Mouse (Mus musculus) forebrain, embryonic 16.5 days (tissue): Measurements from ENCODE around the gene Syne1. TPM values are rescaled to one million over a fixed set of nuclear protein-coding genes. Genes with fewer than 3 reads are reported as not detected.
A peak's percentile ranks its signal among the peaks of the same experiment; 100 is the strongest.

Experiments used
- ATAC-seq: fragments of 200-750 bp; cut with Nextera tagmentation; 2 replicates; pipeline ENCODE4 v1.8.0; 2017; ENCODE audit warnings: mild to moderate bottlenecking, moderate library complexity
- H3K27ac ChIP-seq: fragments of 300-500 bp; sonication (generic); 2 replicates; pipeline ENCODE4 v1.5.1; 2014; ENCODE audit warnings: low read length, control low read depth
- H3K27me3 ChIP-seq: fragments of 300-500 bp; sonication (generic); replicated peaks from 2 replicates; pipeline ENCODE4 v1.6.1; 2014; ENCODE audit warnings: low read length; ENCODE audit not compliant: control insufficient read depth, insufficient read depth
- H3K36me3 ChIP-seq: fragments of 300-500 bp; sonication (generic); 2 replicates; pipeline ENCODE4 v1.6.1; 2014; ENCODE audit not compliant: control insufficient read depth, insufficient read depth
- H3K4me1 ChIP-seq: fragments of 300-500 bp; sonication (generic); replicated peaks from 2 replicates; pipeline ENCODE4 v1.6.1; 2014; ENCODE audit warnings: low read length; ENCODE audit not compliant: control insufficient read depth, insufficient read depth
- H3K4me2 ChIP-seq: fragments of 300-500 bp; sonication (generic); 2 replicates; pipeline ENCODE4 v1.6.1; 2014; ENCODE audit warnings: mild to moderate bottlenecking, low read length, control low read depth
- H3K4me3 ChIP-seq: fragments of 300-500 bp; sonication (generic); replicated peaks from 2 replicates; pipeline ENCODE4 v1.5.1; 2014; ENCODE audit warnings: mild to moderate bottlenecking, low read length, control low read depth
- H3K9ac ChIP-seq: fragments of 300-500 bp; sonication (generic); replicated peaks from 2 replicates; pipeline ENCODE4 v1.6.1; 2014; ENCODE audit warnings: low read depth, low read length, control low read depth
- H3K9me3 ChIP-seq: fragments of 300-500 bp; sonication (generic); 2 replicates; pipeline ENCODE4 v1.6.1; 2016; ENCODE audit warnings: low read length; ENCODE audit not compliant: control insufficient read depth
- WGBS: fragments of 180-500 bp; shearing (Covaris S2); extraction: QIAGEN DNeasy Blood & Tissue Kit; methylation state at CpG from one replicate; pipeline ENCODE4 v1.1.7; 2014; 5-methylcytosine and 5-hydroxymethylcytosine counted together
- polyA plus RNA-seq: library from polyadenylated mRNA; unstranded; fragments of >200 nt; fragmentation: Nextera tagmentation; extraction: Ambion mirVana; gene quantifications from 2 replicates; pipeline ENCODE4 v1.2.1, GENCODE M21; 2015

The Syne1 gene
- polyA plus RNA-seq, 1 experiment from 2014 or later, result 7.5 TPM

- 84% methylated on average over 10 of the region's 10 CpGs for WGBS
- no peak for ATAC-seq
- Histone ChIP-seq H3K4me1 (no peaks in the 10 kb centered on the region), H3K9me3 (no peaks in the 10 kb centered on the region), H3K9ac (no peak overlapping the region), H3K36me3 (no peaks in the 10 kb centered on the region), H3K4me3 (no peak overlapping the region), H3K27me3 (no peaks in the 10 kb centered on the region), H3K4me2 (no peak overlapping the region), H3K27ac (no peak overlapping the region)
Measured at GRCm38 (mm10) chr10:5264418-5264817, 286.9 kb downstream of the Syne1 start.

GRCm38 (mm10) chr10:5262636-5263035, 288.6 kb downstream of the Syne1 start:
- ATAC-seq, result no peak
- H3K4me3 ChIP-seq, result no peak overlapping the region

DNA sequence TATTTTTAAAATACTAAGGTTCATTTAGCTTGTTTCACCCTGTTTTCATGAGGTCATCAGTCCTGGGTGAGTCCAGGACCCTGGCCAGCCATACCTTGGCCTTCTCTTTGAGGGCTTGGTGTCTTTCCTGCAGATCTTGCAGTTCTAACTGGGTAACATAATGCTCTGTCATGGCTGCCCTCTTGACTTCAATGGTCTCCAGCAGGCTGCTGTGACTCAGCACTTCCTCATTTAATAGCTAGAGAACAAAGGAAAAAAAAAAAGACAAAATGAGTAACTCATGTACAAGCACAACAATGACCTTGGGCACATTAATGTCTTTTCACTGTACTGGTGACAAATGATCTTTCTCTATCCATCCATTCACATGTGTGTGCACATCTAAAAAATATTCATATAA, 294.6 kb downstream of the Syne1 start:
- H3K4me3 ChIP-seq, result no peak overlapping the region
- H3K4me1 ChIP-seq, result no peaks in the 10 kb centered on the region
- ATAC-seq, result no peak
- H3K4me2 ChIP-seq, result no peak overlapping the region
- no peak overlapping the region for H3K9ac ChIP-seq
- no peaks in the 10 kb centered on the region for H3K27me3 ChIP-seq
- no peaks in the 10 kb centered on the region for H3K9me3 ChIP-seq
- no peaks in the 10 kb centered on the region for H3K36me3 ChIP-seq
- no peak overlapping the region for H3K27ac ChIP-seq

More at GRCm38 (mm10) chr10:5262636-5263035, 288.6 kb downstream of the Syne1 start:
- H3K36me3 ChIP-seq, result no peaks in the 10 kb centered on the region
- H3K4me2 ChIP-seq, result no peak overlapping the region
- 77% methylated on average over 8 of the region's 8 CpGs for WGBS
- no peaks in the 10 kb centered on the region for H3K4me1 ChIP-seq
- no peaks in the 10 kb centered on the region for H3K9me3 ChIP-seq
- no peaks in the 10 kb centered on the region for H3K27me3 ChIP-seq
- no peak overlapping the region for H3K27ac ChIP-seq
- H3K9ac ChIP-seq, result no peak overlapping the region

DNA sequence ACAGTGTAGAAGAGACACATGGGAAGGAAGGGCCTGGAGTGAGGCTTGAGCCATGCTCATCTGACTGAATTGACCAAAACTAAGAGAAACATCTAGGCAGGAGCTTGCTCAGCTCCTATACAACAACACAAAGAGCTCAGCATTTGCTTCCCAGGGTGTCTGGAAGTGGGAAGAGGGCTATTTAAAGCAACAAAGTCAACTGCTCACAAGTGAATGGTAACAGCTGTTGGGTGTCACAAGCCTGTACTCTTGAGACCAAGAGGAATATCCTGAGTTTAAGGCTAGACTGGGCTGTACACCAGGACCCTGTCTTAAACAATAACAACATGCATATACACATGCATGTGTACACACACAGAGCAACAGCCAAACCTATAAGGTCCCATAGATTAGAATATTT, 297.5 kb downstream of the Syne1 start:
- H3K27me3 ChIP-seq, result no peaks in the 10 kb centered on the region
- no peak overlapping the region for H3K27ac ChIP-seq
- no peaks in the 10 kb centered on the region for H3K4me1 ChIP-seq
- H3K4me3 ChIP-seq, result no peak overlapping the region
- no peaks in the 10 kb centered on the region for H3K36me3 ChIP-seq
- H3K9me3 ChIP-seq, result no peaks in the 10 kb centered on the region
- no peak overlapping the region for H3K4me2 ChIP-seq
- H3K9ac ChIP-seq, result no peak overlapping the region
- ATAC-seq, result no peak

- H3K4me3 ChIP-seq, result no peak overlapping the region
- H3K9ac ChIP-seq, result no peak overlapping the region
- no peaks in the 10 kb centered on the region for H3K27me3 ChIP-seq
- H3K4me2 ChIP-seq, result no peak overlapping the region
- no peak for ATAC-seq
- H3K4me1 ChIP-seq, result no peaks in the 10 kb centered on the region
- 74% methylated on average over 10 of the region's 10 CpGs for WGBS
- H3K9me3 ChIP-seq, result no peaks in the 10 kb centered on the region
- H3K36me3 ChIP-seq, result no peaks in the 10 kb centered on the region
- no peak overlapping the region for H3K27ac ChIP-seq
Measured at GRCm38 (mm10) chr10:5250702-5251101, 300.6 kb downstream of the Syne1 start.

- H3K9ac ChIP-seq, result no peak overlapping the region
- H3K27ac ChIP-seq, result no peak overlapping the region
- ATAC-seq, result peak; percentile 56
- H3K4me2 ChIP-seq, result no peak overlapping the region
- H3K27me3 ChIP-seq, result no peaks in the 10 kb centered on the region
- no peaks in the 10 kb centered on the region for H3K9me3 ChIP-seq
- H3K4me3 ChIP-seq, result no peak overlapping the region
- WGBS, result 35% methylated on average over 4 of the region's 4 CpGs
- H3K36me3 ChIP-seq, result no peaks in the 10 kb centered on the region
- peaks cover 8% of the 10 kb centered on the region; the same call in 1 of the 2 replicates for H3K4me1 ChIP-seq
Measured at GRCm38 (mm10) chr10:5239680-5240079, 311.6 kb downstream of the Syne1 start.

- Histone ChIP-seq H3K4me2 (no peak overlapping the region), H3K27me3 (no peaks in the 10 kb centered on the region), H3K36me3 (no peaks in the 10 kb centered on the region), H3K27ac (no peak overlapping the region), H3K9ac (no peak overlapping the region), H3K4me3 (no peak overlapping the region), H3K9me3 (no peaks in the 10 kb centered on the region), H3K4me1 (peaks cover 8% of the 10 kb centered on the region)
- 53% methylated on average over 4 of the region's 4 CpGs for WGBS
- ATAC-seq, result no peak
Measured at GRCm38 (mm10) chr10:5236926-5237325, 314.4 kb downstream of the Syne1 start.

- ATAC-seq, result no peak
- Histone ChIP-seq H3K27ac (no peak overlapping the region), H3K36me3 (no peaks in the 10 kb centered on the region), H3K4me2 (no peak overlapping the region), H3K9me3 (no peaks in the 10 kb centered on the region), H3K4me1 (peaks cover 8% of the 10 kb centered on the region), H3K9ac (no peak overlapping the region), H3K27me3 (no peaks in the 10 kb centered on the region), H3K4me3 (no peak overlapping the region)
- WGBS, result 87% methylated on average over 3 of the region's 3 CpGs
Measured at GRCm38 (mm10) chr10:5236171-5236570, 315.1 kb downstream of the Syne1 start.

DNA sequence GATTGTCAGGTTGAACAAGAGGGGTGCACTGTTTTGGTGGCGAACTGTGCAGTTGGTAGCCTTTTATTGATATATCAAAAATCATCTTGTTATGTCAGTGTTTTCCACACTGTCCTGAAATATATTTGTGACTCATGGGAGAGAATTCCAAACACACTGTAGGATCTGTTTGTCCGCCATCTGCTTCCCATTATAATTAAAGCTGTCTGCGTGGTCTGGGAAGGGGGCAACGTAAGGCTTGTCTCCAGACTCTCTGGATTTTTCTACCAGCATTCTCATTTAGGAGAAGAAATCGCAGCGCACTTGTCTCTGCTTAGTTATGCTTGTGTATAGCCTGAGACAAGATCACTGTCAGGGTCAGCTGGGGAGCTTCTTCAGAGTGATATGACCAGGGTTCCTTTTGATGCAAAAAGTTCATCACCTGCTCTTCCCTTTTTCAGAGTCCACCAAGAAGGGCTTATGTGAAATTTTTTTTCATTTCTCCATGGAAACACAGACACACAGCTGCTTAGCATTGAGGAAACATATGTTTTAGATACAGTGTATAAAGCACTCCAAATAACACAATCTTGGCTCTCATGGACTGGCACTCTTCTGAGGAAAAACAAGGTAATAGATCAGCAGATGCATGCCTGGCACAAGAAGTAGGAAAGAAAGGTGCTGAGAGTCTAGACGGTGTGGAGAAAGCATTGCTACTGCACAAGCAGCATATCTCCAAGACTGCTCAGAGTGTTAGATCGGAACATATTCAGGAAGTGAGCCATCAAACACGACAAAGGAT, 316.4 kb downstream of the Syne1 start:
- Histone ChIP-seq H3K4me1 (peaks cover 6% of the 10 kb centered on the region), H3K9ac (no peak overlapping the region), H3K36me3 (no peaks in the 10 kb centered on the region), H3K27ac (peak overlapping the region; percentile 31; the same call in 1 of the 2 replicates), H3K9me3 (no peaks in the 10 kb centered on the region), H3K27me3 (no peaks in the 10 kb centered on the region), H3K4me3 (no peak overlapping the region), H3K4me2 (no peak overlapping the region)
- peak; percentile 72 for ATAC-seq
- 73% methylated on average over 9 of the region's 9 CpGs for WGBS

DNA sequence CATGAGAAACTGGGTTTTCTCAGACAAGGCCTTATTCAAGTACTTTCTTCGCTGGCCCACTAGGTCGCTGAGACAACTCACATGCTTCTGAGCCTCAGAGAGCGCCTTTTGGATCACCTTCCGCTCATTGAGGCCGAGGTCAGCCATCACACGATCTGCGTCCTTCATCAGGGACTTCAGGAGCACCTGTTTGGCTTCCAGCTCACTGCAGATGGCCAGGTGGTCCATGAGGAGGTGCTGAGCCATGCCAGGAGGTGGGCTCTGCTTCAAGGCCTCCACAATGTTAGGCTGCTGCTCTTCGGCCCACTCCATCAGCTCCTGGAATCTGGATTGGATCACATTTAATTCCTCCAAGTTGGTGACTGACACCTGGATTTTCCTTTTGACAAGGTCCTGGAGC, 322.2 kb downstream of the Syne1 start:
- Histone ChIP-seq H3K9ac (no peak overlapping the region), H3K36me3 (no peaks in the 10 kb centered on the region), H3K9me3 (no peaks in the 10 kb centered on the region), H3K4me3 (no peak overlapping the region), H3K27me3 (no peaks in the 10 kb centered on the region), H3K4me2 (no peak overlapping the region), H3K27ac (no peak overlapping the region), H3K4me1 (no peaks in the 10 kb centered on the region; the same call in 1 of the 2 replicates)
- ATAC-seq, result no peak
- WGBS, result 91% methylated on average over 8 of the region's 8 CpGs
